Mouse (Mus musculus): ENCODE data around the gene Dpep1. TPM values are rescaled to one million over a fixed set of nuclear protein-coding genes. Genes with fewer than 3 reads are reported as not detected.

Dpep1 gene
- polyA plus RNA-seq (2014; fragmentation: Nextera tagmentation; extraction: Ambion mirVana) = 1.1 and 1.7 TPM in 2 replicates

DNA sequence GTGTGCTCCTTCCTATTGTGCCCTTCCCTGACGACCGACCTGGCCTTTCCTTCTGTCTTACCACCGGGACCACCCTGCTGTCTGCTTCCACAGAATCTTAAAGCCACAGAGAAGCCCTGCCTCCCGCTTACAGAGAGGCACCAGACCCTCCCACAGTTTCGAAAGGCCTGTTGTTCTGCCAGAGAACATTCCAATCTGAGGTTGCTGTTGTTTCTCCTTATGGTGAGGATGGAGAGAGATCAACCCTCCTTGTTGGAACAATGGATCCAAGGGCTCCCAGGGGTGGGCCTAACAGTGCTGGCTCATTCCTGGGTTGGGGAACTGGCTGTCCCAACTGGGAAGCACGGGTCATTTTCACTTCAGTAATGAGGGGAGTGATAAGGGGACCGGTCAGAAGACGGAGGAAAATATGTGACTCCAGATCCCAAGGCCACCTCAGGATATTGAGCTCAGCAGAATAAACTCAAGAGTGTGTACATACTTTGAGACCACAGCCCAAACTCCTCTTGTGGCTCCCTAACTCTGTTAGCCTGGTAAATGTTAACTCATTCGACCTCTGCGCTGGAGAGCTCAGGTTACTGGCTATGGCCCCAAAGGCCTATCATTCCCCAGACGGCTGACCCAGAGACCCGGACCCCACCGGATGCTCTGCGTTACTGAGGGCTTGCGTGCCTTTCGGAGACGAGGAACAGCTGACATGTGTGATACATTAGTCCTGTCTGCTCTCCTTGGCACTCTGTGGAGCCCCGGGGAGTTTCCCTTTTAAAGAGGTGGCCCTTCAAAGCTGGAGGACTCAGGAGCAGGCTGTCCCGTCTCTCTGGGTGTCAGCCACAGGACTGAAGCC is at the start of gene Dpep1:
TSS of gene Dpep1 (plus strand) at position 677 of the 844 bp plus-strand sequence.
- WGBS = 15% methylated on average over 19 of the region's 19 CpGs
- Histone ChIP-seq H3K4me3 (ENCODE audit: low read depth, low read length) (no peak within 1 kb of the TSS), H3K9ac (replicated peaks; ENCODE audit: low read depth, low read length) (no peak within 1 kb of the TSS), H3K4me2 (replicated peaks; ENCODE audit: low read depth, low read length) (no peak within 1 kb of the TSS), H3K4me1 (ENCODE audit: control insufficient read depth, insufficient read depth, low read length) (no peaks in the 10 kb centered on the region), H3K27me3 (ENCODE audit: control insufficient read depth, insufficient read depth, low read length) (no peaks in the 10 kb centered on the region), H3K9me3 (ENCODE audit: control insufficient read depth, low read depth, low read length) (no peaks in the 10 kb centered on the region), H3K27ac (ENCODE audit: low read length) (peak within 1 kb of the TSS; percentile 63; the same call in 1 of the 2 replicates), H3K36me3 (ENCODE audit: control insufficient read depth, insufficient read depth, low read length) (no peaks in the 10 kb centered on the region)
- no peak for ATAC-seq (ENCODE audit: insufficient number of reproducible peaks, insufficient read depth, low FRiP score, low read depth)

DNA sequence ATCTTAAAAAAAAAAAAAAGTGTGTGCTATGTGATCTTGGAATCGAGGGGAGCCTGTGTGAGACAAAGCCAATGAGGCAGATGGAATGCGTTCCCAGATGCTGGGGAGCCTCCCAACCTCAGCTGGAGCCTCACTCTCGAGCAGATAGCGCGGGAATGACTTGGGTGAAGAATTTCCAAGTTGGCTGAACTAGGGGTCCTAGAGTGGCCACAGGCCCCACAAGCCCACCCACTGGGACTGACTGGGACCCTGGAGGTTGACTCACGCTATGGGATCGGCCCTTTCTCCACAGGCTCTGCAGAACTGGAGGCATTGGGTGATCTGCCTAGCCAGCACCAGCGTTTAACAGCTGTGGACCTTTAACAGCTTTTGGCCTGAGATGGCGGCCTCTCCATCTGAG is 49.8 kb upstream of the Dpep1 start:
- no peaks in the 10 kb centered on the region for H3K27me3 ChIP-seq (ENCODE audit: control insufficient read depth, insufficient read depth, low read length)
- peaks cover 29% of the 10 kb centered on the region for H3K4me1 ChIP-seq (ENCODE audit: control insufficient read depth, insufficient read depth, low read length)
- no peak for ATAC-seq (ENCODE audit: insufficient number of reproducible peaks, insufficient read depth, low FRiP score, low read depth)
- H3K27ac ChIP-seq (ENCODE audit: low read length) = 0 out of 2 replicates have a peak overlapping the region, but pooled peaks have one; percentile 33
- WGBS = 69% methylated on average over 9 of the region's 9 CpGs
- H3K4me3 ChIP-seq (ENCODE audit: low read depth, low read length) = no peak overlapping the region
- H3K9ac ChIP-seq (replicated peaks; ENCODE audit: low read depth, low read length) = no peak overlapping the region
- no peak overlapping the region for H3K4me2 ChIP-seq (replicated peaks; ENCODE audit: low read depth, low read length)
- 0 out of 2 replicates have a peak, but pooled peaks cover 3% of the 10 kb centered on the region for H3K9me3 ChIP-seq (ENCODE audit: control insufficient read depth, low read depth, low read length)
- no peaks in the 10 kb centered on the region for H3K36me3 ChIP-seq (ENCODE audit: control insufficient read depth, insufficient read depth, low read length)

DNA sequence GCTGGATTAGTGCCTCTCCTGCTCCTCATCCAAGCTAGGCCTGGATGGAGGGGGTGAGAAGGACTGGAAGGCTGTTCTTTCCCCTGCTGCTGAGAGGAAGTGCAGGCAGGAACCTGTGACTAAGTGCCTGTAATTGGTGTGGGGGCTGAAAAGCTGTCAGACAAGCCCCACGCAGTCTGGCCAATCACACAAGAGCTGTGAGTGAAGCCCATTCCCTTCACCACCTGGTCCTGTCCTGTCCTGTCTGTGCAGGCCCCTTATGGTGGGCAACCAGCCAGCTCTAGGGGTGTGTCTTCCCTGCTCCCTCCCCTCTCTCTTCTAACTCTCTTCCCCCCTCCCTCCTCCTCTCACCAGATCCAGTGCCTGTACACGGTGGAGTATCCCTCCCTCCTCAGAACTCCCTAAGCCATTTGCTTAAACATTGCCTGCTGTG is 48.4 kb upstream of the Dpep1 start:
- Histone ChIP-seq H3K27ac (ENCODE audit: low read length) (peak overlapping the region; percentile 92), H3K4me2 (replicated peaks; ENCODE audit: low read depth, low read length) (no peak overlapping the region), H3K4me1 (ENCODE audit: control insufficient read depth, insufficient read depth, low read length) (peaks cover 32% of the 10 kb centered on the region), H3K9me3 (ENCODE audit: control insufficient read depth, low read depth, low read length) (0 out of 2 replicates have a peak, but pooled peaks cover 3% of the 10 kb centered on the region), H3K36me3 (ENCODE audit: control insufficient read depth, insufficient read depth, low read length) (no peaks in the 10 kb centered on the region), H3K27me3 (ENCODE audit: control insufficient read depth, insufficient read depth, low read length) (no peaks in the 10 kb centered on the region), H3K4me3 (ENCODE audit: low read depth, low read length) (no peak overlapping the region), H3K9ac (replicated peaks; ENCODE audit: low read depth, low read length) (no peak overlapping the region)
- peak; percentile 92 for ATAC-seq (ENCODE audit: insufficient number of reproducible peaks, insufficient read depth, low FRiP score, low read depth)
- WGBS = 3% methylated on average over 2 of the region's 2 CpGs

DNA sequence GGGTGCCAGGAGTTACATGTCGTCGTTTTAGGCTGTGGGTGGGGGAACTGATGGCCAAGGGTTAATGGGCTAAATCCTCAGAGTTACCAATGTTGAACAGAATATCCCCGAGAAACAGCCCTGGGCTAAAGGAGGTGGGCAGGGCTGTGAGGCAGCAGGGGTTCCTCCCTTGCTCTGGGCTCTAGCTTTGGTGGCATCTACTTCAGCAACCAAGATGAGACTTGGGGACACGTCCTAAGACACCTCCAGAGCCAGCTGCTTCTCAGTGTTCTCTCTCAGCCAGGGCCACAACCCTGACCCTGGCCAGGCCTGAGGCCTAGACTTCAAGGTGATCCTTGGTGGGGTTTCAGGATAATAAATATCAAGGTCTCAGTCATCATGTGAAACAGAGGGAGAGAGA is 47.3 kb upstream of the Dpep1 start:
- WGBS = 51% methylated on average over 4 of the region's 4 CpGs
- Histone ChIP-seq H3K4me2 (replicated peaks; ENCODE audit: low read depth, low read length) (no peak overlapping the region), H3K9ac (replicated peaks; ENCODE audit: low read depth, low read length) (no peak overlapping the region), H3K36me3 (ENCODE audit: control insufficient read depth, insufficient read depth, low read length) (no peaks in the 10 kb centered on the region), H3K9me3 (ENCODE audit: control insufficient read depth, low read depth, low read length) (no peaks in the 10 kb centered on the region), H3K4me3 (ENCODE audit: low read depth, low read length) (no peak overlapping the region), H3K4me1 (ENCODE audit: control insufficient read depth, insufficient read depth, low read length) (peaks cover 32% of the 10 kb centered on the region), H3K27ac (ENCODE audit: low read length) (no peak overlapping the region), H3K27me3 (ENCODE audit: control insufficient read depth, insufficient read depth, low read length) (no peaks in the 10 kb centered on the region)
- no peak for ATAC-seq (ENCODE audit: insufficient number of reproducible peaks, insufficient read depth, low FRiP score, low read depth)

DNA sequence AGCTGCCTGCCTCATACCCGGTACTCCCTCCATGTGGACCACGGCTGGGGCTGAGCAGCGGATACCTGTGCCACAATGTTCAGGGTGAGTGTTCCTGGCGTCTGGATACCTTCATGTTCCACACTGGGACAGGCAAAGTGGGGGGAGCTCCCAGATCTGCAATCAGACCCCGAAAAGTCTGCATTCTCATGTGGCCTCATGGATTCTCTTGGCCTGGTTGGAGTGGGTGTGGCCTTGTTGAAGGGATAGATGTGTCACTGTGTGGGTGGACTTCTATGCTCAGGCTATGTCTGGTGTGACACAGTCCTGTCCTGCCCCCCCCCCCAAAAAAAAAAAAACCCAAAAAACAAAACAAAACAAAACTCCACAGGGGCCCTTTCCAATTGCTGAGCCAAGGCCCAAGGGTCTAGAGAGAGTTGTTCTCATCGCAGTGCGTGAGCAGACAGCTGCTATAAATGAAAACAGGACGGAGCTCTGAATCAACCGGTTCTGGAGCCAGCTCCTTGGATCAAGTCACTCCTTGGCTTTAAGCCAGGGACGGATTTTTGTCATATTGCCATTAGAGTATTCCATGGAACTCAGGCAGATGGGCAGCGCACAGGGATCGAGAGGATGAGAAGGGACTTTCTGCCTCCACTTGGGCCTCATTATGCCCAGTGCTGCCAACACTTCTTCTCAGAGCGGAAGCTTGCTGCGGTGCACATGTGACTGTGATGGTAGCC is 44.1 kb upstream of the Dpep1 start:
- no peak overlapping the region for H3K4me3 ChIP-seq (ENCODE audit: low read depth, low read length)
- H3K9ac ChIP-seq (replicated peaks; ENCODE audit: low read depth, low read length) = no peak overlapping the region
- H3K4me2 ChIP-seq (replicated peaks; ENCODE audit: low read depth, low read length) = no peak overlapping the region
- 61% methylated on average over 14 of the region's 14 CpGs for WGBS
- no peaks in the 10 kb centered on the region for H3K9me3 ChIP-seq (ENCODE audit: control insufficient read depth, low read depth, low read length)
- peak overlapping the region; percentile 86 for H3K27ac ChIP-seq (ENCODE audit: low read length)
- no peaks in the 10 kb centered on the region for H3K36me3 ChIP-seq (ENCODE audit: control insufficient read depth, insufficient read depth, low read length)
- H3K4me1 ChIP-seq (ENCODE audit: control insufficient read depth, insufficient read depth, low read length) = peaks cover 23% of the 10 kb centered on the region; the same call in 1 of the 2 replicates
- no peak for ATAC-seq (ENCODE audit: insufficient number of reproducible peaks, insufficient read depth, low FRiP score, low read depth)
- H3K27me3 ChIP-seq (ENCODE audit: control insufficient read depth, insufficient read depth, low read length) = no peaks in the 10 kb centered on the region

DNA sequence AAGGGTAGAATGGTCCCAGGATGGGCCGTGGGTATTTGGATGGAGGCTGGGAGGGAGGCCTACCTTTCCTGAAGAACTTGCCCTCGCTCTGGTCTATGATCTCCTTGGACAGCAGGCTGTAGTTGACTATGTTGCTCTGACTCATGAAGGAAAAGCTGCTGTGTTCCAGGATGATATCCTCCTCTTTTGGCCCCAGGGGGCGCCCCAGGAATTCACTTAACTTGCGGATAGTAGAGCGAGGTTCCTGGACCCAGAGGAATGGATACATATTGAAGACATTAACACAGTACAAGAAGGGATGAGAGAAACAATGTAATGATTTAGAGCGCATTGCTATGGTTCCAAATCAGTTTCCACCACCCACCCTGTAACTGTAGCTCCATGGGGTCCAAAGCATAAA is 40.8 kb upstream of the Dpep1 start:
- no peaks in the 10 kb centered on the region for H3K9me3 ChIP-seq (ENCODE audit: control insufficient read depth, low read depth, low read length)
- 51% methylated on average over 6 of the region's 6 CpGs for WGBS
- no peak overlapping the region; the same call in 1 of the 2 replicates for H3K27ac ChIP-seq (ENCODE audit: low read length)

DNA sequence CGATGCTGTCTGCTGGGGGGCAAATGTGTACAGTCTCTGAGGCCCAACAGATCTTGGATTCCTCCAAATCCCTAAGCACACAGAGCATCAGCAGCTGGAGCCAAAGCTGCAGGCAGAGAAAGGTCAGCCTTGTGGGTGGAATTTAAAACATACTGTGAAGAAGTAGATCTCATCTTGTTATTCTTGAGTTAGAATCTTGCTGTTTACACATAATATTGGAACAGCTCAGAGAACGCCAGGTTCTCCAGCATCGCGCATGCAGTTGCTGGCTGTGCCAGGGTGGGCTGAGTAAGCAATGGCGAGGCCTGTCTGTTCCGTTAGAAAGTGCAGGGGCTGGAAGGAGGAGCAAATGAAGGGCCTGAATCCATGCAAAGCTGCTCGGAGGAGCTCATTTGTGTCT is 39.7 kb upstream of the Dpep1 start:
- Histone ChIP-seq H3K9me3 (ENCODE audit: control insufficient read depth, low read depth, low read length) (no peaks in the 10 kb centered on the region), H3K4me2 (replicated peaks; ENCODE audit: low read depth, low read length) (no peak overlapping the region), H3K27me3 (ENCODE audit: control insufficient read depth, insufficient read depth, low read length) (no peaks in the 10 kb centered on the region), H3K27ac (ENCODE audit: low read length) (peak overlapping the region; percentile 86), H3K9ac (replicated peaks; ENCODE audit: low read depth, low read length) (no peak overlapping the region), H3K4me3 (ENCODE audit: low read depth, low read length) (no peak overlapping the region), H3K4me1 (ENCODE audit: control insufficient read depth, insufficient read depth, low read length) (peaks cover 8% of the 10 kb centered on the region; the same call in 1 of the 2 replicates), H3K36me3 (ENCODE audit: control insufficient read depth, insufficient read depth, low read length) (no peaks in the 10 kb centered on the region)
- 50% methylated on average over 7 of the region's 7 CpGs for WGBS
- no peak for ATAC-seq (ENCODE audit: insufficient number of reproducible peaks, insufficient read depth, low FRiP score, low read depth)

More for the DNA sequence above, 40.8 kb upstream of the Dpep1 start:
- H3K4me2 ChIP-seq (replicated peaks; ENCODE audit: low read depth, low read length) = no peak overlapping the region
- no peak overlapping the region for H3K9ac ChIP-seq (replicated peaks; ENCODE audit: low read depth, low read length)
- H3K4me3 ChIP-seq (ENCODE audit: low read depth, low read length) = no peak overlapping the region
- no peaks in the 10 kb centered on the region for H3K27me3 ChIP-seq (ENCODE audit: control insufficient read depth, insufficient read depth, low read length)
- no peak for ATAC-seq (ENCODE audit: insufficient number of reproducible peaks, insufficient read depth, low FRiP score, low read depth)
- H3K4me1 ChIP-seq (ENCODE audit: control insufficient read depth, insufficient read depth, low read length) = 0 out of 2 replicates have a peak, but pooled peaks cover 8% of the 10 kb centered on the region
- no peaks in the 10 kb centered on the region for H3K36me3 ChIP-seq (ENCODE audit: control insufficient read depth, insufficient read depth, low read length)

DNA sequence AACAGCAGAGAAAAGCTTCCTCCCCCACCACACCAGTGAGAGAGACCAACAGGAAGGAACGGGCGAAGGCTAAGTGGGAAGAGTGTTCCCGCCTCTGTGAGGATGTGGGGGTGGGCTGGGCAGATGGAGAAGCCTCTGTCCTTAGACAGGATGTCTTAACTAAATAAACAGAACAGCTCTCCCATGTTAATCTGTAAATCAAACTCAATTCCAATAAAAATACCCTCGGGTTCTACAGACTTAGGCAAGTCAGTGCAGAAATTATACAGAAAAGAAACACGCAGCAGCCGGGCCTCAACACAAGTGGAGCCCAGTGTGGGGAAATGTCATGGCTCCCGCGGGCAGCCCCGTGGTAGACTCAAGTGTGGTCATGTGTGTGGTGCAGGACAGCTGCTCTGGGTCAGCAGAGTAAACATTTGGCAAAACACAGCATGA is 35.3 kb upstream of the Dpep1 start:
- Histone ChIP-seq H3K9ac (replicated peaks; ENCODE audit: low read depth, low read length) (no peak overlapping the region), H3K4me3 (ENCODE audit: low read depth, low read length) (no peak overlapping the region), H3K36me3 (ENCODE audit: control insufficient read depth, insufficient read depth, low read length) (no peaks in the 10 kb centered on the region), H3K27ac (ENCODE audit: low read length) (peak overlapping the region; percentile 64), H3K27me3 (ENCODE audit: control insufficient read depth, insufficient read depth, low read length) (no peaks in the 10 kb centered on the region), H3K4me2 (replicated peaks; ENCODE audit: low read depth, low read length) (no peak overlapping the region), H3K4me1 (ENCODE audit: control insufficient read depth, insufficient read depth, low read length) (peaks cover 6% of the 10 kb centered on the region; the same call in 1 of the 2 replicates), H3K9me3 (ENCODE audit: control insufficient read depth, low read depth, low read length) (no peaks in the 10 kb centered on the region)
- ATAC-seq (ENCODE audit: insufficient number of reproducible peaks, insufficient read depth, low FRiP score, low read depth) = peak; percentile 61; the same call in 1 of the 2 replicates
- 47% methylated on average over 9 of the region's 9 CpGs for WGBS

Measured in stomach, embryonic 14.5 days (tissue).